Mouse (Mus musculus): ENCODE data around the gene Popdc2. TPM values are rescaled to one million over a fixed set of nuclear protein-coding genes. Genes with fewer than 3 reads are reported as not detected.

The Popdc2 gene
- total and polyA plus RNA-seq, 2 experiments, result 0.18 TPM

- no peaks in the 10 kb centered on the region for H3K36me3 ChIP-seq (ENCODE audit: control insufficient read depth, insufficient read depth, low read length)
- H3K9ac ChIP-seq (ENCODE audit: low read depth, low read length), result no peak overlapping the region
- no peaks in the 10 kb centered on the region for H3K79me2 ChIP-seq (ENCODE audit: control insufficient read depth, insufficient read depth, low read length)
- H3K27me3 ChIP-seq (ENCODE audit: control insufficient read depth, insufficient read depth, low read length), result no peaks in the 10 kb centered on the region
- H3K4me1 ChIP-seq (ENCODE audit: control insufficient read depth, insufficient read depth, low read length), result peaks cover 1% of the 10 kb centered on the region; the same call in 1 of the 2 replicates
- TF ChIP-seq POLR2A (IDR thresholded peaks at IDR 0.05; ENCODE audit: extremely low read depth, insufficient read depth, low read length) (no peak), CTCF (IDR thresholded peaks at IDR 0.05; ENCODE audit: low read depth, low read length) (no peak)
- no peak overlapping the region for H3K27ac ChIP-seq (replicated peaks; ENCODE audit: insufficient read depth, low read depth, low read length)
- WGBS, result 92% methylated on average over 8 of the region's 8 CpGs
- no peak for DNase-seq (ENCODE audit: extremely low read depth, low read depth, low spot score)
- no peak overlapping the region for H3K4me3 ChIP-seq (ENCODE audit: insufficient read depth, low read depth, low read length)
Observed at GRCm38 (mm10) chr16:38370633-38371374, 8.8 kb downstream of the Popdc2 start.

GRCm38 (mm10) chr16:38371705-38372296 lies 9.8 kb downstream of the Popdc2 start:
- Histone ChIP-seq H3K79me2 (ENCODE audit: control insufficient read depth, insufficient read depth, low read length) (no peaks in the 10 kb centered on the region), H3K36me3 (ENCODE audit: control insufficient read depth, insufficient read depth, low read length) (no peaks in the 10 kb centered on the region), H3K4me1 (ENCODE audit: control insufficient read depth, insufficient read depth, low read length) (peaks cover 1% of the 10 kb centered on the region; the same call in 1 of the 2 replicates), H3K9ac (ENCODE audit: low read depth, low read length) (no peak overlapping the region), H3K27ac (replicated peaks; ENCODE audit: insufficient read depth, low read depth, low read length) (no peak overlapping the region), H3K4me3 (ENCODE audit: insufficient read depth, low read depth, low read length) (no peak overlapping the region), H3K27me3 (ENCODE audit: control insufficient read depth, insufficient read depth, low read length) (no peaks in the 10 kb centered on the region)
- TF ChIP-seq CTCF (IDR thresholded peaks at IDR 0.05; ENCODE audit: low read depth, low read length) (no peak), POLR2A (IDR thresholded peaks at IDR 0.05; ENCODE audit: extremely low read depth, insufficient read depth, low read length) (no peak)
- no peak for DNase-seq (ENCODE audit: extremely low read depth, low read depth, low spot score)
- WGBS, result 98% methylated on average over 15 of the region's 15 CpGs

GRCm38 (mm10) chr16:38372876-38373275 lies 10.9 kb downstream of the Popdc2 start:
- H3K4me1 ChIP-seq (ENCODE audit: control insufficient read depth, insufficient read depth, low read length), result peaks cover 1% of the 10 kb centered on the region; the same call in 1 of the 2 replicates
- H3K9ac ChIP-seq (ENCODE audit: low read depth, low read length), result no peak overlapping the region
- no peak overlapping the region for H3K4me3 ChIP-seq (ENCODE audit: insufficient read depth, low read depth, low read length)
- no peak for DNase-seq (ENCODE audit: extremely low read depth, low read depth, low spot score)
- WGBS, result 87% methylated on average over 4 of the region's 4 CpGs
- no peaks in the 10 kb centered on the region for H3K36me3 ChIP-seq (ENCODE audit: control insufficient read depth, insufficient read depth, low read length)
- H3K27ac ChIP-seq (replicated peaks; ENCODE audit: insufficient read depth, low read depth, low read length), result no peak overlapping the region
- TF ChIP-seq CTCF (IDR thresholded peaks at IDR 0.05; ENCODE audit: low read depth, low read length), result no peak
- no peak for TF ChIP-seq POLR2A (IDR thresholded peaks at IDR 0.05; ENCODE audit: extremely low read depth, insufficient read depth, low read length)
- no peaks in the 10 kb centered on the region for H3K27me3 ChIP-seq (ENCODE audit: control insufficient read depth, insufficient read depth, low read length)
- H3K79me2 ChIP-seq (ENCODE audit: control insufficient read depth, insufficient read depth, low read length), result no peaks in the 10 kb centered on the region

- no peaks in the 10 kb centered on the region for H3K79me2 ChIP-seq (ENCODE audit: control insufficient read depth, insufficient read depth, low read length)
- no peaks in the 10 kb centered on the region for H3K36me3 ChIP-seq (ENCODE audit: control insufficient read depth, insufficient read depth, low read length)
- 38% methylated on average over 10 of the region's 10 CpGs for WGBS
- no peak overlapping the region for H3K9ac ChIP-seq (ENCODE audit: low read depth, low read length)
- no peak overlapping the region for H3K4me3 ChIP-seq (ENCODE audit: insufficient read depth, low read depth, low read length)
- peak; percentile 72 for DNase-seq (ENCODE audit: extremely low read depth, low read depth, low spot score)
- peaks cover 1% of the 10 kb centered on the region; the same call in 1 of the 2 replicates for H3K4me1 ChIP-seq (ENCODE audit: control insufficient read depth, insufficient read depth, low read length)
- H3K27ac ChIP-seq (replicated peaks; ENCODE audit: insufficient read depth, low read depth, low read length), result no peak overlapping the region
- TF ChIP-seq CTCF (IDR thresholded peaks at IDR 0.05; ENCODE audit: low read depth, low read length), result no peak
- no peak for TF ChIP-seq POLR2A (IDR thresholded peaks at IDR 0.05; ENCODE audit: extremely low read depth, insufficient read depth, low read length)
- H3K27me3 ChIP-seq (ENCODE audit: control insufficient read depth, insufficient read depth, low read length), result no peaks in the 10 kb centered on the region
Observed at GRCm38 (mm10) chr16:38373439-38373838, 11.4 kb downstream of the Popdc2 start.

- no peak for DNase-seq (ENCODE audit: extremely low read depth, low read depth, low spot score)
- Histone ChIP-seq H3K27ac (replicated peaks; ENCODE audit: insufficient read depth, low read depth, low read length) (no peak overlapping the region), H3K36me3 (ENCODE audit: control insufficient read depth, insufficient read depth, low read length) (no peaks in the 10 kb centered on the region), H3K9ac (ENCODE audit: low read depth, low read length) (no peak overlapping the region), H3K4me3 (ENCODE audit: insufficient read depth, low read depth, low read length) (no peak overlapping the region), H3K4me1 (ENCODE audit: control insufficient read depth, insufficient read depth, low read length) (peaks cover 1% of the 10 kb centered on the region; the same call in 1 of the 2 replicates), H3K27me3 (ENCODE audit: control insufficient read depth, insufficient read depth, low read length) (no peaks in the 10 kb centered on the region), H3K79me2 (ENCODE audit: control insufficient read depth, insufficient read depth, low read length) (no peaks in the 10 kb centered on the region)
- 84% methylated on average over 16 of the region's 16 CpGs for WGBS
- TF ChIP-seq POLR2A (IDR thresholded peaks at IDR 0.05; ENCODE audit: extremely low read depth, insufficient read depth, low read length) (no peak), CTCF (IDR thresholded peaks at IDR 0.05; ENCODE audit: low read depth, low read length) (no peak)
Observed at GRCm38 (mm10) chr16:38373941-38374340, 11.9 kb downstream of the Popdc2 start.
